Mouse (Mus musculus) forebrain, embryonic 12.5 days (tissue): ENCODE measurements at regions not wholly inside any gene's neighbourhood (a gene's known extent, or its start where the extent isn't known, plus 50 kb on each side); places are given as distances from the start of the nearest gene placed in this dataset.
A peak's percentile ranks its signal among the peaks of the same experiment; 100 is the strongest.

ENCODE experiments used
- ATAC-seq: fragments of 200-750 bp; cut with Nextera tagmentation; 2 replicates; pipeline ENCODE4 v1.8.0; 2017; ENCODE audit warnings: moderate TSS enrichment; ENCODE audit not compliant: low FRiP score
- H3K27ac ChIP-seq: fragments of 300-500 bp; sonication (generic); 2 replicates; pipeline ENCODE4 v1.5.1; 2016; ENCODE audit warnings: mild to moderate bottlenecking
- H3K27me3 ChIP-seq: fragments of 300-500 bp; sonication (generic); 2 replicates; pipeline ENCODE4 v1.6.1; 2016; ENCODE audit warnings: mild to moderate bottlenecking
- H3K36me3 ChIP-seq: fragments of 300-500 bp; sonication (generic); replicated peaks from 2 replicates; pipeline ENCODE4 v1.6.1; 2016; ENCODE audit warnings: mild to moderate bottlenecking
- H3K4me1 ChIP-seq: fragments of 300-500 bp; sonication (generic); 2 replicates; pipeline ENCODE4 v1.6.1; 2016
- H3K4me2 ChIP-seq: fragments of 300-500 bp; sonication (generic); 2 replicates; pipeline ENCODE4 v1.6.1; 2016; ENCODE audit warnings: mild to moderate bottlenecking, moderate library complexity
- H3K4me3 ChIP-seq: fragments of 300-500 bp; sonication (generic); replicated peaks from 2 replicates; pipeline ENCODE4 v1.5.1; 2016; ENCODE audit warnings: mild to moderate bottlenecking
- H3K9ac ChIP-seq: fragments of 300-500 bp; sonication (generic); 2 replicates; pipeline ENCODE4 v1.6.1; 2016; ENCODE audit warnings: mild to moderate bottlenecking
- H3K9me3 ChIP-seq: fragments of 300-500 bp; sonication (generic); 2 replicates; pipeline ENCODE4 v1.6.1; 2016
- WGBS: fragments of 180-500 bp; shearing (Covaris S2); methylation state at CpG from one replicate; pipeline ENCODE4 v1.1.7; 2016; 5-methylcytosine and 5-hydroxymethylcytosine counted together

- WGBS = 71% methylated on average over 7 of the region's 7 CpGs
- Histone ChIP-seq H3K36me3 (no peaks in the 10 kb centered on the region), H3K4me3 (no peak overlapping the region), H3K9ac (no peak overlapping the region), H3K9me3 (no peaks in the 10 kb centered on the region), H3K27me3 (no peaks in the 10 kb centered on the region), H3K4me1 (no peaks in the 10 kb centered on the region), H3K27ac (no peak overlapping the region), H3K4me2 (no peak overlapping the region)
- ATAC-seq = no peak
Measured at GRCm38 (mm10) chr10:67441243-67441642, 94.0 kb upstream of the Egr2 start.

- Histone ChIP-seq H3K9me3 (no peaks in the 10 kb centered on the region), H3K4me1 (no peaks in the 10 kb centered on the region), H3K36me3 (no peaks in the 10 kb centered on the region), H3K27me3 (no peaks in the 10 kb centered on the region), H3K4me3 (no peak overlapping the region), H3K4me2 (no peak overlapping the region), H3K9ac (no peak overlapping the region), H3K27ac (no peak overlapping the region)
- ATAC-seq = no peak
- WGBS = 87% methylated on average over 6 of the region's 6 CpGs
Measured at GRCm38 (mm10) chr10:67448875-67449274, 86.4 kb upstream of the Egr2 start.

- H3K27ac ChIP-seq = no peak overlapping the region
Measured at GRCm38 (mm10) chr10:67454149-67454548, 81.1 kb upstream of the Egr2 start.

GRCm38 (mm10) chr10:67458447-67459272, 76.6 kb upstream of the Egr2 start:
- Histone ChIP-seq H3K4me2 (peak overlapping the region; percentile 13), H3K27me3 (no peaks in the 10 kb centered on the region), H3K36me3 (no peaks in the 10 kb centered on the region), H3K9ac (no peak overlapping the region), H3K4me3 (no peak overlapping the region), H3K9me3 (no peaks in the 10 kb centered on the region), H3K4me1 (0 out of 2 replicates have a peak, but pooled peaks cover 5% of the 10 kb centered on the region), H3K27ac (no peak overlapping the region)
- peak; percentile 36; the same call in 1 of the 2 replicates for ATAC-seq
- WGBS = 27% methylated on average over 22 of the region's 22 CpGs

More at GRCm38 (mm10) chr10:67454149-67454548, 81.1 kb upstream of the Egr2 start:
- H3K4me3 ChIP-seq = no peak overlapping the region
- no peak overlapping the region for H3K4me2 ChIP-seq
- no peak for ATAC-seq
- H3K27me3 ChIP-seq = no peaks in the 10 kb centered on the region
- H3K9ac ChIP-seq = no peak overlapping the region
- H3K36me3 ChIP-seq = no peaks in the 10 kb centered on the region
- WGBS = 22% methylated on average over 7 of the region's 7 CpGs
- H3K9me3 ChIP-seq = no peaks in the 10 kb centered on the region
- 0 out of 2 replicates have a peak, but pooled peaks cover 5% of the 10 kb centered on the region for H3K4me1 ChIP-seq

GRCm38 (mm10) chr10:67461321-67461720, 74.0 kb upstream of the Egr2 start:
- ATAC-seq = no peak
- Histone ChIP-seq H3K27me3 (no peaks in the 10 kb centered on the region), H3K36me3 (no peaks in the 10 kb centered on the region), H3K9me3 (no peaks in the 10 kb centered on the region), H3K4me2 (no peak overlapping the region), H3K4me3 (no peak overlapping the region), H3K27ac (no peak overlapping the region), H3K9ac (no peak overlapping the region), H3K4me1 (0 out of 2 replicates have a peak, but pooled peaks cover 5% of the 10 kb centered on the region)
- WGBS = 79% methylated on average over 1 of the region's 1 CpGs

GRCm38 (mm10) chr10:67461862-67462261, 73.4 kb upstream of the Egr2 start:
- H3K9me3 ChIP-seq = no peaks in the 10 kb centered on the region
- 67% methylated on average over 1 of the region's 1 CpGs for WGBS
- no peak overlapping the region for H3K27ac ChIP-seq
- H3K27me3 ChIP-seq = no peaks in the 10 kb centered on the region
- H3K9ac ChIP-seq = no peak overlapping the region
- H3K36me3 ChIP-seq = no peaks in the 10 kb centered on the region
- ATAC-seq = no peak
- H3K4me1 ChIP-seq = 0 out of 2 replicates have a peak, but pooled peaks cover 5% of the 10 kb centered on the region
- H3K4me2 ChIP-seq = no peak overlapping the region
- H3K4me3 ChIP-seq = no peak overlapping the region

- no peak overlapping the region for H3K27ac ChIP-seq
- 0 out of 2 replicates have a peak, but pooled peaks cover 8% of the 10 kb centered on the region for H3K4me1 ChIP-seq
- no peak overlapping the region for H3K9ac ChIP-seq
- H3K36me3 ChIP-seq = no peaks in the 10 kb centered on the region
- H3K27me3 ChIP-seq = no peaks in the 10 kb centered on the region
- WGBS = 72% methylated on average over 8 of the region's 8 CpGs
- no peak overlapping the region for H3K4me3 ChIP-seq
- H3K4me2 ChIP-seq = no peak overlapping the region
- ATAC-seq = no peak
- no peaks in the 10 kb centered on the region for H3K9me3 ChIP-seq
Measured at GRCm38 (mm10) chr10:67468724-67469123, 66.6 kb upstream of the Egr2 start.

GRCm38 (mm10) chr10:67473016-67473415, 62.3 kb upstream of the Egr2 start:
- no peaks in the 10 kb centered on the region for H3K36me3 ChIP-seq
- H3K27ac ChIP-seq = no peak overlapping the region
- 89% methylated on average over 6 of the region's 6 CpGs for WGBS
- no peak overlapping the region for H3K4me3 ChIP-seq
- 0 out of 2 replicates have a peak, but pooled peaks cover 8% of the 10 kb centered on the region for H3K4me1 ChIP-seq
- ATAC-seq = no peak
- no peaks in the 10 kb centered on the region for H3K27me3 ChIP-seq
- H3K9me3 ChIP-seq = no peaks in the 10 kb centered on the region
- no peak overlapping the region for H3K9ac ChIP-seq
- H3K4me2 ChIP-seq = no peak overlapping the region

GRCm38 (mm10) chr10:67474336-67474735, 60.9 kb upstream of the Egr2 start:
- no peaks in the 10 kb centered on the region for H3K9me3 ChIP-seq
- ATAC-seq = no peak
- no peaks in the 10 kb centered on the region for H3K36me3 ChIP-seq
- no peaks in the 10 kb centered on the region for H3K27me3 ChIP-seq
- no peak overlapping the region for H3K4me3 ChIP-seq
- no peak overlapping the region for H3K27ac ChIP-seq
- no peak overlapping the region for H3K9ac ChIP-seq
- WGBS = 75% methylated on average over 2 of the region's 2 CpGs
- H3K4me1 ChIP-seq = no peaks in the 10 kb centered on the region; the same call in 1 of the 2 replicates
- H3K4me2 ChIP-seq = no peak overlapping the region

GRCm38 (mm10) chr10:67482268-67482667, 53.0 kb upstream of the Egr2 start:
- Histone ChIP-seq H3K36me3 (no peaks in the 10 kb centered on the region), H3K9ac (no peak overlapping the region), H3K4me2 (no peak overlapping the region), H3K4me1 (no peaks in the 10 kb centered on the region; the same call in 1 of the 2 replicates), H3K4me3 (no peak overlapping the region), H3K27me3 (no peaks in the 10 kb centered on the region), H3K9me3 (0 out of 2 replicates have a peak, but pooled peaks cover 8% of the 10 kb centered on the region), H3K27ac (no peak overlapping the region)
- ATAC-seq = no peak
- 67% methylated on average over 14 of the region's 14 CpGs for WGBS

- no peak overlapping the region for H3K4me3 ChIP-seq
- no peaks in the 10 kb centered on the region for H3K27me3 ChIP-seq
- no peak overlapping the region for H3K27ac ChIP-seq
- H3K36me3 ChIP-seq = no peaks in the 10 kb centered on the region
- H3K9me3 ChIP-seq = 0 out of 2 replicates have a peak, but pooled peaks cover 8% of the 10 kb centered on the region
- 83% methylated on average over 7 of the region's 7 CpGs for WGBS
- H3K4me2 ChIP-seq = no peak overlapping the region
- no peaks in the 10 kb centered on the region; the same call in 1 of the 2 replicates for H3K4me1 ChIP-seq
- no peak for ATAC-seq
- H3K9ac ChIP-seq = no peak overlapping the region
Measured at GRCm38 (mm10) chr10:67483371-67483770, 51.9 kb upstream of the Egr2 start.

GRCm38 (mm10) chr10:67484091-67484745, 51.1 kb upstream of the Egr2 start:
- Histone ChIP-seq H3K4me1 (no peaks in the 10 kb centered on the region; the same call in 1 of the 2 replicates), H3K4me2 (no peak overlapping the region), H3K9ac (no peak overlapping the region), H3K27me3 (no peaks in the 10 kb centered on the region), H3K4me3 (no peak overlapping the region), H3K36me3 (no peaks in the 10 kb centered on the region), H3K27ac (no peak overlapping the region), H3K9me3 (0 out of 2 replicates have a peak, but pooled peaks cover 8% of the 10 kb centered on the region)
- WGBS = 83% methylated on average over 3 of the region's 3 CpGs
- no peak for ATAC-seq
